Mouse (Mus musculus) testis, adult 2 months (tissue): ENCODE data around the gene Opa3. TPM values are rescaled to one million over a fixed set of nuclear protein-coding genes. Genes with fewer than 3 reads are reported as not detected.
A peak's percentile ranks its signal among the peaks of the same experiment; 100 is the strongest.

Experiments used
- H3K27ac ChIP-seq: fragments of 200-500 bp; 2 replicates; pipeline ENCODE4 v1.5.1; 2012; ENCODE audit warnings: low read depth, low read length; ENCODE audit not compliant: control insufficient read depth, insufficient read depth
- H3K27me3 ChIP-seq: fragments of 200-500 bp; 2 replicates; pipeline ENCODE4 v1.6.1; 2012; ENCODE audit warnings: mild to moderate bottlenecking, low read length, moderate library complexity; ENCODE audit not compliant: control insufficient read depth, insufficient read depth
- H3K36me3 ChIP-seq: fragments of 200-500 bp; 2 replicates; pipeline ENCODE4 v1.6.1; 2012; ENCODE audit warnings: mild to moderate bottlenecking, low read length; ENCODE audit not compliant: control insufficient read depth, insufficient read depth
- H3K4me1 ChIP-seq: fragments of 200-500 bp; 2 replicates; pipeline ENCODE4 v1.6.1; 2012; ENCODE audit warnings: low read length; ENCODE audit not compliant: control insufficient read depth, insufficient read depth
- H3K4me3 ChIP-seq: fragments of 200-500 bp; 2 replicates; pipeline ENCODE4 v1.5.1; 2012; ENCODE audit warnings: low read depth, mild to moderate bottlenecking, low read length, moderate library complexity, mixed read lengths; ENCODE audit not compliant: control insufficient read depth
- CTCF ChIP-seq: fragments of 200-500 bp; IDR thresholded peaks from 2 replicates; pipeline ENCODE4 v1.5.1; 2012; ENCODE audit warnings: low read depth, mild to moderate bottlenecking, inconsistent platforms, low read length, moderate library complexity; ENCODE audit not compliant: control insufficient read depth, insufficient read depth, insufficient replicate concordance
- POLR2A ChIP-seq: fragments of 200-500 bp; IDR thresholded peaks from 2 replicates; pipeline ENCODE4 v1.6.1; 2012; ENCODE audit warnings: low read depth, mild to moderate bottlenecking, inconsistent platforms, low read length, moderate library complexity; ENCODE audit not compliant: control insufficient read depth
- polyA plus RNA-seq: library from polyadenylated mRNA; depleted of rRNA; stranded (reverse); fragments of >200 nt; gene quantifications from 2 replicates; pipeline ENCODE4 v1.2.3, GENCODE M21; 2012

The Opa3 gene
- polyA plus RNA-seq, 1 experiment: 13.6 TPM

GRCm38 (mm10) chr7:19247511-19247910 is 19.4 kb downstream of the Opa3 start:
- no peaks in the 10 kb centered on the region for H3K36me3 ChIP-seq
- H3K4me1 ChIP-seq: no peaks in the 10 kb centered on the region
- H3K27ac ChIP-seq: no peak overlapping the region
- no peak overlapping the region for H3K4me3 ChIP-seq
- TF ChIP-seq POLR2A: no peak
- TF ChIP-seq CTCF: no peak
- H3K27me3 ChIP-seq: no peaks in the 10 kb centered on the region

GRCm38 (mm10) chr7:19252078-19252477 is 23.9 kb downstream of the Opa3 start:
- Histone ChIP-seq H3K27ac (no peak overlapping the region), H3K4me3 (peak overlapping the region; percentile 17; the same call in 1 of the 2 replicates), H3K4me1 (peaks cover 6% of the 10 kb centered on the region), H3K27me3 (no peaks in the 10 kb centered on the region), H3K36me3 (no peaks in the 10 kb centered on the region)
- no peak for TF ChIP-seq CTCF
- no peak for TF ChIP-seq POLR2A

- no peak for TF ChIP-seq POLR2A
- TF ChIP-seq CTCF: no peak
- Histone ChIP-seq H3K4me3 (no peak overlapping the region), H3K4me1 (peaks cover 11% of the 10 kb centered on the region), H3K27ac (no peak overlapping the region), H3K27me3 (no peaks in the 10 kb centered on the region), H3K36me3 (no peaks in the 10 kb centered on the region)
These were observed 25.3 kb downstream of the Opa3 start for GRCm38 (mm10) chr7:19253437-19253836.

- peak overlapping the region; percentile 64 for H3K4me3 ChIP-seq
These were observed 27.3 kb downstream of the Opa3 start for GRCm38 (mm10) chr7:19255395-19255794.

GRCm38 (mm10) chr7:19256567-19256966 is 28.4 kb downstream of the Opa3 start:
- Histone ChIP-seq H3K36me3 (no peaks in the 10 kb centered on the region), H3K27me3 (no peaks in the 10 kb centered on the region), H3K4me1 (peaks cover 12% of the 10 kb centered on the region), H3K27ac (no peak overlapping the region), H3K4me3 (peak overlapping the region; percentile 67)
- TF ChIP-seq POLR2A (no peak), CTCF (no peak)

More at GRCm38 (mm10) chr7:19255395-19255794, 27.3 kb downstream of the Opa3 start:
- Histone ChIP-seq H3K36me3 (no peaks in the 10 kb centered on the region), H3K4me1 (peaks cover 12% of the 10 kb centered on the region), H3K27me3 (no peaks in the 10 kb centered on the region), H3K27ac (no peak overlapping the region)
- TF ChIP-seq POLR2A: no peak
- no peak for TF ChIP-seq CTCF

- H3K27me3 ChIP-seq: no peaks in the 10 kb centered on the region
- peak overlapping the region; percentile 88 for H3K4me3 ChIP-seq
- peaks cover 12% of the 10 kb centered on the region for H3K4me1 ChIP-seq
- H3K36me3 ChIP-seq: no peaks in the 10 kb centered on the region
- H3K27ac ChIP-seq: peak overlapping the region; percentile 33; the same call in 1 of the 2 replicates
- TF ChIP-seq POLR2A (peak; percentile 50; the same call in 1 of the 2 replicates), CTCF (no peak)
These were observed 29.4 kb downstream of the Opa3 start for GRCm38 (mm10) chr7:19257390-19258022.

- H3K27ac ChIP-seq: peak overlapping the region; percentile 23; the same call in 1 of the 2 replicates
- H3K27me3 ChIP-seq: no peaks in the 10 kb centered on the region
- peaks cover 12% of the 10 kb centered on the region for H3K4me1 ChIP-seq
- TF ChIP-seq CTCF (no peak), POLR2A (no peak)
- peak overlapping the region; percentile 88 for H3K4me3 ChIP-seq
- no peaks in the 10 kb centered on the region for H3K36me3 ChIP-seq
These were observed 30.2 kb downstream of the Opa3 start for GRCm38 (mm10) chr7:19258336-19258735.
